Mouse (Mus musculus) WW6 (cell line): ENCODE data around the gene Txnrd2.

ENCODE experiments used
- DNase-seq: peaks from one replicate; pipeline ENCODE4 v3.0.0-alpha.2; 2013; ENCODE audit warnings: low read depth, low spot score

Txnrd2 gene

GRCm38 (mm10) chr16:18416837-18417236 is 9.3 kb upstream of the Txnrd2 start:
- no peak for DNase-seq

GRCm38 (mm10) chr16:18417491-18417890 is 8.7 kb upstream of the Txnrd2 start:
- no peak for DNase-seq

DNA sequence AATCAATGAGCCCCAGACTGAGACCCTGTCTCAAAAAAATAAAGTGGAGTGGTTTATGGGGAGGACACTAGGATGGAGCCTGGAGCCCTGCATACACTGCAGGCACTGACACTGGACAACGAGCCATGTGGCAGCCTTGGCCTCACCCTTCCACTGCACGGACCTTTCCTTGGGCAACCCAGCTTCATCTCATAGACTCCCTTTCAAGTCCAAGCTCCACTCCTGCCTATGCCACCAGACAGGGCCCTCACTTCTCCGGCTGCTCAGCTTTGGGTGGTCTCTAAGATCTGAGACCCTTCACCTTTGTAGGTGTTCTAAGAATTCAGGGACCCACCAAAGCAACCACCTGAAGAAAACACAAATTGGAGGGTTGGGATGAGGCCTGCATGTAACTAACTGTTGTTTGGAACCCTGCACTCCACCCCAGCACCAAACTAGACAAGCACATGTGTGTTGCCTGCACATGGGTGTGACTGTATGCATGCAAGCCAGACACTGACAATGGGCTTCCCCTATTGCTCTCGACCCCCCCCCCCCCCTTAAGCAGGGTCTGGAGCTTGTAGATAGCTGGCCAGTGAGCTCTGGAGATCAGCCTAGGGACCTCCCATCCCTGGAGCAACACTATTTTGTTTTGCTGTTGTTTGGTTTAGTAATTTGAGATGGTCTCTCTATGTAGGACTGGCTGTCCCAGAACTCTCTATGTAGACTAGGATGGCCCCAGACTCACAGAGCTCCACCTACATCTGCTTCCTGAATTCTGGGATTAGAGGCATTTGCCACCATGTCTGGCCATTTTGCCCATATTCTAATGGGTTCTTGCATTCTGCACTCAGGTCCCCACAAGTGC is 7.2 kb upstream of the Txnrd2 start:
- no peak for DNase-seq

GRCm38 (mm10) chr16:18419603-18420026 is 6.6 kb upstream of the Txnrd2 start:
- DNase-seq, result no peak

GRCm38 (mm10) chr16:18420571-18420970 is 5.6 kb upstream of the Txnrd2 start:
- no peak for DNase-seq

DNA sequence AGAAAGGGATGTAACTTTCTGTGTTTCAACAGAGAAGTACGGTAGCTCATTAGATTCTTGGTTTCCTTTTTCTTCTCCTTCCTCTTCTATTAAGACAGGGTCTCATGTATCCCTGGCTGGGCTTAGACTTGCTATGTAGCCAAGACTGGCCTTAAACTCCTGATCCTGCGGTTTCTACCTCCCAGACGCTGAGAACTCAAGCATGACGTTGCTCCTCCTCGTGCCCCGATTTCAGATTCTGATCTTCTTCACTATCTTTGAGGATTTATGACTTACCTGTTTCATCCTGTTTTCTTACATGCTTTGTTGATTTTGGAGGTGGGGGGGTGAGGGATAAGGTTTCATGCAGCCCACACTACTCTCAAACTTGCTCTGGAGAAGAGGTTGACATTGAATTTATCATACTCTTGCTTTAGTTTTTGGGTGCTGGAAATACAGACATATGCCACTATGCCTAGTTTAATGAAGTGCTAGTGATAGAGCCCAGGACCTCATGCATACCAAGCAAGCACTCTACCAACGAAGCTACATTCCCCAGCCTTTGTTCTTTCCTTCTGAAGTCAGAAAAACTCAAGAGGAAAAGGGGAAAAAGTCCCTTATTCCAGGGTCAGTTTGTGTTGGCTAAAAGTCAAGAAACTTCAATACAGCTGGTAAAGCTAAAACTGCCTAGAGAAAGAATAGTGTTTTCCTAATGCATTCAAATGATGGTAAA is 2.8 kb upstream of the Txnrd2 start:
- DNase-seq, result no peak

DNA sequence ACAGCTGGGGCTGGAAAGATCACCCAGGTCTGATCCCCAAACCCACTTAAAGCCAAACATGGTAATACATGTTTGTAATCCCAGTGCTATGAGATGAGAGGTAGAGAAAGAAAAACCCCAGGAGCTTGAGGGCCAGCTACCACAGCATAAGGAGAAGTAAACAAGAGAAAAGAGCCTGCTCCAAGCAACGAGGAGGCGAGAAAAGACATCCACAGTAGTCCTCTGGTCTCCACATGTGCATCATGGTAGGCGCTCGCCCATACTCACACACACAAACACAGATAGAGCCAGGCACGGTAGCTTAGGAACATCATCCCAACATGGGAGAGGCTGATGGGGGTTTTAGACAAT is 2.3 kb upstream of the Txnrd2 start:
- no peak for DNase-seq

GRCm38 (mm10) chr16:18424364-18425045 is 1.7 kb upstream of the Txnrd2 start:
- no peak for DNase-seq

- DNase-seq, result no peak
Measured at GRCm38 (mm10) chr16:18425475-18426214, 539 bp upstream of the Txnrd2 start.

GRCm38 (mm10) chr16:18426802-18427280 is 657 bp downstream of the Txnrd2 start, which contains the start of gene Comt:
TSS of gene Comt (minus strand) at chr16:18426852.
- DNase-seq, result no peak

DNA sequence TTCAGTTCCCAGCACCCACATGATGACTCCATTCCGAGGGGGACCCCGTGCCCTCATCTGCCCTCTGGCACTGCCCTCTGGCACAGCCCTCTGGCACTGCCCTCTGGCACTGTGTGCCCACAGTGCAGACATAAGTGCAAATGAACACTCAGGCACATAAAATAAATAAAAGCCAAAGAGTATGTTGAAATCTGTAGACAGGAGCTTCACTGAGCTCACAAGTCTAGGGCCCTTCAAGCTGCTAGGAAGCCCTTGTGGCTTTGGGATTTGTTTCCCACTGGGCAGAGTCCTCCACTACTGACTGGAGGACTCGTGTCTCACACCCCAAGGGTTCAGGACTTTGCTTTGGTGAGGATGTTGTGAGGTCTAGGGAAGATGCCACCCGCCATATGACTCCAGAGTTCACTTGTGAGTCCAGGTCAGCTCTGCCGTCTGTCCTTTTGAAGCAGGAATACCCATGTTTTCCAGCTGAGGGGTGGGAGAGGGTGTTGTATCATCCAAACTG is 1.9 kb downstream of the Txnrd2 start:
- DNase-seq, result no peak

DNA sequence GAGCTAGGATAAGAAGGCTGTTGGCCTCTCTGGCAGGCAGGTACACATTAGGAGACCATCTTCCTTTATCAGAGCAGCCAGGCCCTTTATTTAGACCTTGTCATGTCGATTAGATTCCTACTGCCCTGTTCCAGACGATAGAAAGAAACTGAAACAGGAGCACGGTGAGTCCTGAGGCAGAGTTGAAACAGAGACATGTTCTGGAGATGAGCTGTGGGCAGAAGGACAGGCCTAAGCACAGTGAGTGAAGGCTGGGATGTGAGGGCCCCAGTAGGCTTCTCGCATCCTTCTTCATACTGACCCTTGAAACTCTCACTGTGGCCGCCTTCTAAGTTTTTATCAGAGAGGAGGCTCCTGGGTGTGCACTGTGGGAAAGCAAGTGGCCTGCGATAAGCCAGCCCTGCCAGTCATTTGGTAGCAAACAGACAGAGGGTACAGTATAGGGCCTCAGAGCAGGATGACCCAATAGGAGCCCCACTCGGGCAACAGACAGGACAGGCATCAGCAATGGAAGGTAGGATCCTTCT is 2.4 kb downstream of the Txnrd2 start:
- no peak for DNase-seq

GRCm38 (mm10) chr16:18429641-18430040 is 3.5 kb downstream of the Txnrd2 start:
- DNase-seq, result no peak

DNA sequence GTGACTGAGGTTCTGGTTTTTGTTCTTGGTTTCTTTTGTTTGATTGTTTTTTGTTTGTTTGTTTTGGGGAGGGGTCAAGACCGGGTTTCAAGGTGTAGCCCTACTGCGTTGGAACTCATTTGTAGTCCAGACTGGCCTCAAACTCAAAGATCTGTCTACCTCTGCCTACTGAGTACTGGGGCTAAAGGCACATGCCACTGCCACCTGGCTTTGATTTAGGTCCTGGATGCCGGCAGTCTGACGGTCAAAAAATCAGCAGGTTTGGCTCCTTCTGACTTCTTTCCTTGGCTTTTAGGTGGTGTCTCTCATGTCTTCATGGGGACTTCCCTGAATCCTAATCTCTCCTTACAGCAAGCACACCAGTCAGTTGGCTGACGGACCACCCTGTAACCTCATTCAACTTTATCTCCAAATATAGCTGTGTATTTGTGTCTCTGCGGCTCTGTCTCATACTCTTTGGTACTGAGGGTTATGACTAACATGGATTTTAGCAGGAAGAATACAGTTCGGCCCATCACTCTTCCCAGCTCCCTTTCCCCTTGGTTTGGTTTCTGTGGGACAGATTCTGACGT is 4.5 kb downstream of the Txnrd2 start:
- no peak for DNase-seq

DNA sequence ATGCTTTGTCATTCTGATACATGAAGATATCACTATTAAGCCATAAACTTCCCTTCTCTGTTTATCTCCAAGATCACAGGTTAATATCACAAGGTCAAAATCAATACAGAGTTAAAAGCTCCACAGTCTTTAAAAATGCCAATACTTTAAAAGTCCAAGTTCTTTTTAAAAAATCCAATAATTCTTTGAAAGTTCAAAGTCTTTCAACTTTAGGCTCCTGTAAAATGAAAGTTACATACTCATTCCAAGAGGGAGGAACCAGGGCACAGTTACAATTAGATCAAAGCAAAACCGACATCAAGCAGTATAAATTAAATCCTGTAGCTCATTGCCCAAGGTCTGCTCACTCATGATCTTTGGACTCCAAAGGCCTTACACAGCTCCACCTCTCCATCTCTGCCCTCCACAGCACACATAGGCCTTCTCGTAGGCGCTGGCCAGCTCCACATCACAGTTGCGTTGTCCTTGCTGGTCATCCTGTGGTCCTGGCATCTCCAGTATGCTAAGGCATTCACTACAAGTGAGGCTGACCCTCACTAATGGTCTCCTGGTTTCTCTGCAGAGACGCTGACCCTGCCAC is 7.2 kb downstream of the Txnrd2 start:
- DNase-seq, result no peak

GRCm38 (mm10) chr16:18436128-18436527 is 9.9 kb downstream of the Txnrd2 start:
- no peak for DNase-seq

DNA sequence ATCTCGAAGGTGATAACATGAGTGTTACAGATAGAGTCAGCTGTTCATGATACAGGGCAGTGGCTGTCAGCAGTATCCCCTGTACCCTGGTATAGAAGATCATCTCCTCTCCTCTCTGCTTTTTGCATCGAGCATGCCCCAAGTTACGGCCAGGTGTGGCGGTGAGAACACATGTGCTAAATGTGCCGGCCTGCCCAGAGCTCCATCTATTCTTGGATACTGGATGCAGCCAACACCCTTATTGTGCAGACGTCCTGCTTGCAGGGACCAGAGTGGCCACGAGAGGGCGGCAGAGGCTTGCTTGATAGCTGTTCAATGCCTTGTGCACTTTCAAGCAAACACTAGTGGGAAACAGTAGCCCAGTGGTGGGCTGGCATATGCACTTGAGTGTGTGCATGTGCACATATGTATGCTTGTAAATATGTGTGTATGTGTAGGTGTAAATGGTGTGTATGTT is 17.2 kb downstream of the Txnrd2 start:
- DNase-seq, result peak; percentile 61

DNA sequence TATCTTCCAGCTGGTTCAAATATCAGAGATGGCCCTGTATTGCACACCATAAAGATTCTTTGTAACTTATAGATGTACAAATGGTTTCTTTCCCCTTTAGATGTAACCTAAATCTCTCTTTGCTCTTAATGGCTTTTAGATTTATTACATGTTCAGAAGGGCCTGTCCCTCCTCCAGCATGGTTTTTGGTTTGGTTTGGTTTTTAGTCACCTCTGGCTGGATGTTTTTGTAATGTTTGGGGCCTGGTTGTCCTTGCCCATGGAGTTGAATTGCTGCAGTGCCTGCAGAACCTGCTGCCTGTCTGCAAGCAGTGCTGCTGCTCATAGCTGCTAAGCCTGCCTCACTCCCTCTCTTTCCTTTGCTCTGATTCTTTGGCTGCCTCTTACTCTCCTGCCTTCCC is 21.1 kb downstream of the Txnrd2 start:
- no peak for DNase-seq

DNA sequence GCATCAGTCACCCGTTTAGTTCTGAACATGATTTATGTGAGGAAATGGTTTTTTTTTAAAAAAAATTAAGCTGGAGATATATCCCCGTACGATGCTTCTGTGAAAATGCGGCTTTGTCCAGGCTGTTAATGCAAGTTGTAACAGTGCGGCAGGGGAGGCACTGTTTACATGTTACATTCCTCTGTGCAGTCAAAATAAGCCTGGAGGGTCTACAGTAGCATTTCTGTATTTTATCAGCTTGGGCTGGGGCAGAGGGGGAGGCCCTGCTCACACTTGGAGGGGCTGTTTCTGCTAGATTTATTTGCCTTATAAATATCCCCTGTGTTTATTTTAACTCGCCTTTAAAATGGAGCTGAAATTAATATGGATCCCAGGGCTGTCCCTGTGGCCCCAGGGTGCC is 21.9 kb downstream of the Txnrd2 start:
- no peak for DNase-seq

- no peak for DNase-seq
Measured at GRCm38 (mm10) chr16:18449005-18449404, 22.8 kb downstream of the Txnrd2 start.
